Mouse (Mus musculus): ENCODE results near the gene Zdhhc19. TPM values are rescaled to one million over a fixed set of nuclear protein-coding genes. Genes with fewer than 3 reads are reported as not detected.

Gene Zdhhc19
- not detected in 2 replicates for polyA plus RNA-seq (2015; fragmentation: Nextera tagmentation; extraction: Ambion mirVana)

GRCm38 (mm10) chr16:32495965-32496364 lies at the start of gene Zdhhc19:
Gene Zdhhc19, plus strand, starts transcription at chr16:32496265.
- Histone ChIP-seq H3K9ac (no peak within 1 kb of the TSS), H3K36me3 (no peaks in the 10 kb centered on the region), H3K4me3 (no peak within 1 kb of the TSS), H3K27me3 (no peaks in the 10 kb centered on the region), H3K27ac (replicated peaks) (no peak within 1 kb of the TSS), H3K9me3 (no peaks in the 10 kb centered on the region), H3K4me2 (no peak within 1 kb of the TSS), H3K4me1 (replicated peaks) (no peaks in the 10 kb centered on the region; the same call in 1 of the 2 replicates)
- ATAC-seq (ENCODE audit: low read depth): no peak
- 73% methylated on average over 3 of the region's 3 CpGs for WGBS

GRCm38 (mm10) chr16:32446563-32447138 lies 49.4 kb upstream of the Zdhhc19 start:
- H3K9ac ChIP-seq: no peak overlapping the region
- no peaks in the 10 kb centered on the region for H3K9me3 ChIP-seq
- no peaks in the 10 kb centered on the region for H3K27me3 ChIP-seq
- ATAC-seq (ENCODE audit: low read depth): no peak
- no peak overlapping the region for H3K4me2 ChIP-seq
- peaks cover under 1% of the 10 kb centered on the region for H3K36me3 ChIP-seq
- 85% methylated on average over 2 of the region's 2 CpGs for WGBS
- no peak overlapping the region for H3K27ac ChIP-seq (replicated peaks)
- no peaks in the 10 kb centered on the region for H3K4me1 ChIP-seq (replicated peaks)
- H3K4me3 ChIP-seq: no peak overlapping the region

GRCm38 (mm10) chr16:32449665-32450064 lies 46.4 kb upstream of the Zdhhc19 start:
- Histone ChIP-seq H3K27ac (replicated peaks) (no peak overlapping the region), H3K9me3 (no peaks in the 10 kb centered on the region), H3K36me3 (peaks cover 20% of the 10 kb centered on the region), H3K4me1 (replicated peaks) (no peaks in the 10 kb centered on the region), H3K27me3 (no peaks in the 10 kb centered on the region), H3K4me2 (no peak overlapping the region), H3K9ac (no peak overlapping the region), H3K4me3 (no peak overlapping the region)
- ATAC-seq (ENCODE audit: low read depth): no peak
- WGBS: 85% methylated on average over 3 of the region's 3 CpGs

GRCm38 (mm10) chr16:32450133-32450532 lies 45.9 kb upstream of the Zdhhc19 start:
- 94% methylated on average over 2 of the region's 2 CpGs for WGBS

GRCm38 (mm10) chr16:32453102-32453501 lies 43.0 kb upstream of the Zdhhc19 start:
- Histone ChIP-seq H3K36me3 (peaks cover 37% of the 10 kb centered on the region), H3K4me2 (no peak overlapping the region), H3K27ac (replicated peaks) (no peak overlapping the region), H3K4me1 (replicated peaks) (no peaks in the 10 kb centered on the region), H3K4me3 (no peak overlapping the region), H3K9ac (no peak overlapping the region), H3K9me3 (no peaks in the 10 kb centered on the region), H3K27me3 (no peaks in the 10 kb centered on the region)
- 95% methylated on average over 8 of the region's 8 CpGs for WGBS
- ATAC-seq (ENCODE audit: low read depth): no peak

More at GRCm38 (mm10) chr16:32450133-32450532, 45.9 kb upstream of the Zdhhc19 start:
- Histone ChIP-seq H3K4me2 (no peak overlapping the region), H3K9me3 (no peaks in the 10 kb centered on the region), H3K4me3 (no peak overlapping the region), H3K27ac (replicated peaks) (no peak overlapping the region), H3K27me3 (no peaks in the 10 kb centered on the region), H3K36me3 (peaks cover 25% of the 10 kb centered on the region), H3K9ac (no peak overlapping the region), H3K4me1 (replicated peaks) (no peaks in the 10 kb centered on the region)
- ATAC-seq (ENCODE audit: low read depth): no peak

- Histone ChIP-seq H3K9ac (no peak overlapping the region), H3K27me3 (no peaks in the 10 kb centered on the region), H3K4me2 (no peak overlapping the region), H3K9me3 (no peaks in the 10 kb centered on the region), H3K36me3 (peaks cover 44% of the 10 kb centered on the region), H3K27ac (replicated peaks) (no peak overlapping the region), H3K4me3 (no peak overlapping the region), H3K4me1 (replicated peaks) (no peaks in the 10 kb centered on the region)
- WGBS: 84% methylated on average over 5 of the region's 5 CpGs
- ATAC-seq (ENCODE audit: low read depth): no peak
Measured at GRCm38 (mm10) chr16:32454646-32455045, 41.4 kb upstream of the Zdhhc19 start.

GRCm38 (mm10) chr16:32456086-32456485 lies 40.0 kb upstream of the Zdhhc19 start:
- no peak for ATAC-seq (ENCODE audit: low read depth)
- no peak overlapping the region for H3K9ac ChIP-seq
- no peak overlapping the region for H3K27ac ChIP-seq (replicated peaks)
- H3K9me3 ChIP-seq: no peaks in the 10 kb centered on the region
- no peak overlapping the region for H3K4me3 ChIP-seq
- H3K4me2 ChIP-seq: no peak overlapping the region
- H3K36me3 ChIP-seq: peaks cover 44% of the 10 kb centered on the region
- no peaks in the 10 kb centered on the region for H3K27me3 ChIP-seq
- no peaks in the 10 kb centered on the region for H3K4me1 ChIP-seq (replicated peaks)

- Histone ChIP-seq H3K27ac (replicated peaks) (no peak overlapping the region), H3K4me1 (replicated peaks) (no peaks in the 10 kb centered on the region), H3K27me3 (no peaks in the 10 kb centered on the region), H3K36me3 (peaks cover 42% of the 10 kb centered on the region), H3K4me3 (no peak overlapping the region), H3K9ac (no peak overlapping the region), H3K4me2 (no peak overlapping the region), H3K9me3 (no peaks in the 10 kb centered on the region)
- 96% methylated on average over 1 of the region's 1 CpGs for WGBS
- ATAC-seq (ENCODE audit: low read depth): no peak
Measured at GRCm38 (mm10) chr16:32456761-32457160, 39.3 kb upstream of the Zdhhc19 start.

- Histone ChIP-seq H3K4me3 (no peak overlapping the region), H3K27me3 (no peaks in the 10 kb centered on the region), H3K27ac (replicated peaks) (no peak overlapping the region), H3K4me2 (no peak overlapping the region), H3K4me1 (replicated peaks) (no peaks in the 10 kb centered on the region), H3K9me3 (no peaks in the 10 kb centered on the region), H3K36me3 (peaks cover 37% of the 10 kb centered on the region), H3K9ac (no peak overlapping the region)
- no peak for ATAC-seq (ENCODE audit: low read depth)
- 65% methylated on average over 10 of the region's 10 CpGs for WGBS
Measured at GRCm38 (mm10) chr16:32457589-32458386, 38.3 kb upstream of the Zdhhc19 start.

GRCm38 (mm10) chr16:32460518-32460917 lies 35.5 kb upstream of the Zdhhc19 start:
- Histone ChIP-seq H3K27me3 (no peaks in the 10 kb centered on the region), H3K4me2 (no peak overlapping the region), H3K9me3 (no peaks in the 10 kb centered on the region), H3K4me3 (no peak overlapping the region), H3K27ac (replicated peaks) (no peak overlapping the region), H3K36me3 (peaks cover 42% of the 10 kb centered on the region), H3K4me1 (replicated peaks) (no peaks in the 10 kb centered on the region), H3K9ac (no peak overlapping the region)
- no peak for ATAC-seq (ENCODE audit: low read depth)
- WGBS: 69% methylated on average over 4 of the region's 4 CpGs

- 97% methylated on average over 5 of the region's 5 CpGs for WGBS
- H3K27ac ChIP-seq (replicated peaks): no peak overlapping the region
- no peaks in the 10 kb centered on the region for H3K4me1 ChIP-seq (replicated peaks)
- no peaks in the 10 kb centered on the region for H3K9me3 ChIP-seq
- peaks cover 39% of the 10 kb centered on the region for H3K36me3 ChIP-seq
- no peak overlapping the region for H3K4me3 ChIP-seq
- H3K4me2 ChIP-seq: no peak overlapping the region
- no peak for ATAC-seq (ENCODE audit: low read depth)
- H3K27me3 ChIP-seq: no peaks in the 10 kb centered on the region
- no peak overlapping the region for H3K9ac ChIP-seq
Measured at GRCm38 (mm10) chr16:32461713-32462112, 34.4 kb upstream of the Zdhhc19 start.

- Histone ChIP-seq H3K4me3 (no peak overlapping the region), H3K27me3 (no peaks in the 10 kb centered on the region), H3K4me1 (replicated peaks) (no peaks in the 10 kb centered on the region), H3K36me3 (peaks cover 48% of the 10 kb centered on the region), H3K9ac (no peak overlapping the region), H3K9me3 (no peaks in the 10 kb centered on the region), H3K4me2 (no peak overlapping the region), H3K27ac (replicated peaks) (no peak overlapping the region)
- no peak for ATAC-seq (ENCODE audit: low read depth)
- 92% methylated on average over 16 of the region's 16 CpGs for WGBS
Measured at GRCm38 (mm10) chr16:32462950-32463349, 33.1 kb upstream of the Zdhhc19 start.
